ENCODE assay signal across 26 mouse cellular contexts in genomic region chr19:24197338-24197737, GRCm38 (mm10). TPM values are rescaled to one million over a fixed set of nuclear protein-coding genes. Genes with fewer than 3 reads are reported as not detected.
DNase-seq lines count a peak whose midpoint lies in the region; ATAC-seq and TF ChIP-seq lines count a peak whose summit lies in the region.
"Had no signal": no experiment of that assay in that cellular context is flagged by ENCODE, and none has a peak within 500 bp of the region (broad histone marks: within the 10 kb centered on the region; RNA-seq: fewer than 3 reads in every experiment).

No protein-coding gene starts in this region.

- H3K4me3 ChIP-seq in forebrain, embryonic 10.5 days = no peak overlapping the region
- H3K4me3 ChIP-seq in forebrain, embryonic 14.5 days (ENCODE audit: low read depth, low read length) = no peak overlapping the region
- H3K4me3 ChIP-seq in CH12.LX (replicated peaks in 1 of 3; ENCODE audit: low read depth in 2 of 3, low read length in 2 of 3, poor library complexity in 1 of 3) (no peak overlapping the region), ES-Bruce4 (ENCODE audit: low read depth, low read length) (no peak overlapping the region)
- H3K4me3 ChIP-seq: embryonic facial prominence, embryonic 10.5 days; embryonic facial prominence, embryonic 12.5 days; forebrain, embryonic 12.5 days; forebrain, embryonic 15.5 days had no signal

- H3K9ac ChIP-seq in forebrain, embryonic 14.5 days (ENCODE audit: low read length) = no peak overlapping the region
- H3K9ac ChIP-seq in CH12.LX (ENCODE audit: insufficient read depth, low read depth) (no peak overlapping the region), ES-Bruce4 (ENCODE audit: low read depth, poor library complexity, severe bottlenecking) (peak overlapping the region; percentile 31)
- H3K9ac ChIP-seq: embryonic facial prominence, embryonic 12.5 days; forebrain, embryonic 12.5 days; forebrain, embryonic 15.5 days; forebrain, postnatal 0 days had no signal

- no peak for ATAC-seq in forebrain, embryonic 14.5 days
- ATAC-seq in megakaryocyte-erythroid progenitor cell, adult 5-6 weeks (replicated peaks; ENCODE audit: low FRiP score, low TSS enrichment, poor library complexity, severe bottlenecking) = no peak
- ATAC-seq: activated CD4-positive, CD25-positive, alpha-beta regulatory T cell, adult 4 months; CD4-positive, CD25-positive, alpha-beta regulatory T cell, adult 4 months; forebrain, embryonic 15.5 days; forebrain, postnatal 0 days; Patski had no signal

- no peaks in the 10 kb centered on the region for H3K79me2 ChIP-seq in CH12.LX (replicated peaks; ENCODE audit: control insufficient read depth, extremely low read depth, insufficient read depth, poor library complexity, severe bottlenecking)

- 81% methylated on average over 3 of the region's 3 CpGs for WGBS in forebrain, embryonic 10.5 days
- 66% methylated on average over 3 of the region's 3 CpGs for WGBS in forebrain, embryonic 14.5 days

- TF ChIP-seq EP300 in CH12.LX (IDR thresholded peaks at IDR 0.05; ENCODE audit: low read length) = no peak
- TF ChIP-seq EP300 in ES-Bruce4 (IDR thresholded peaks at IDR 0.05; ENCODE audit: insufficient read depth, low read depth, low read length) = no peak

- no peak for TF ChIP-seq CTCF in CH12.LX (conservative IDR thresholded peaks at IDR 0.05 in 1 of 2, IDR thresholded peaks at IDR 0.05 in 1 of 2; ENCODE audit: low read depth in 2 of 2, low read length in 2 of 2)
- TF ChIP-seq CTCF in ES-Bruce4 (IDR thresholded peaks at IDR 0.05; ENCODE audit: low read depth, low read length) = no peak

- peaks cover 22% of the 10 kb centered on the region for H3K4me1 ChIP-seq in forebrain, embryonic 10.5 days
- H3K4me1 ChIP-seq in forebrain, embryonic 14.5 days (ENCODE audit: control insufficient read depth, insufficient read depth, low read length) = no peaks in the 10 kb centered on the region
- H3K4me1 ChIP-seq in CH12.LX (ENCODE audit: control insufficient read depth in 1 of 2, insufficient read depth in 2 of 2) = peaks cover 5 to 21% of the 10 kb centered on the region in 2 experiments
- no peaks in the 10 kb centered on the region for H3K4me1 ChIP-seq in ES-Bruce4 (ENCODE audit: control insufficient read depth, insufficient read depth, low read length)
- H3K4me1 ChIP-seq: forebrain, embryonic 12.5 days had no signal

- H3K27me3 ChIP-seq in forebrain, embryonic 10.5 days (ENCODE audit: poor library complexity, severe bottlenecking) = no peaks in the 10 kb centered on the region
- no peaks in the 10 kb centered on the region for H3K27me3 ChIP-seq in forebrain, embryonic 14.5 days (replicated peaks; ENCODE audit: control insufficient read depth, insufficient read depth, low read length)
- no peaks in the 10 kb centered on the region for H3K27me3 ChIP-seq in CH12.LX (replicated peaks)
- no peaks in the 10 kb centered on the region for H3K27me3 ChIP-seq in ES-Bruce4 (ENCODE audit: control insufficient read depth, insufficient read depth, low read length, poor library complexity, severe bottlenecking)
- H3K27me3 ChIP-seq: embryonic facial prominence, embryonic 12.5 days; forebrain, embryonic 12.5 days; forebrain, embryonic 15.5 days; Patski had no signal

- TF ChIP-seq POLR2A in CH12.LX (IDR thresholded peaks at IDR 0.05; ENCODE audit: low read depth, low read length) (no peak), ES-Bruce4 (IDR thresholded peaks at IDR 0.05; ENCODE audit: insufficient read depth, low read length) (no peak)

- H3K27ac ChIP-seq in forebrain, embryonic 10.5 days = 0 out of 2 replicates have a peak overlapping the region, but pooled peaks have one; percentile 31
- H3K27ac ChIP-seq in forebrain, embryonic 14.5 days (ENCODE audit: low read depth, low read length) = no peak overlapping the region
- no peak overlapping the region for H3K27ac ChIP-seq in CH12.LX (ENCODE audit: insufficient read depth, low read depth)
- H3K27ac ChIP-seq in ES-Bruce4 (ENCODE audit: insufficient read depth, low read length) = peak overlapping the region; percentile 85
- H3K27ac ChIP-seq: embryonic facial prominence, embryonic 10.5 days; embryonic facial prominence, embryonic 12.5 days; forebrain, embryonic 12.5 days; forebrain, embryonic 15.5 days had no signal

- no peak for DNase-seq in forebrain, embryonic 10.5 days (ENCODE audit: extremely low spot score, low spot score)
- no peak for DNase-seq in forebrain, embryonic 14.5 days (ENCODE audit: low spot score)
- DNase-seq in CH12.LX (ENCODE audit: extremely low read depth) (no peak), R1 (ENCODE audit: low read depth, low spot score) (peak; percentile 61), adipocyte (ENCODE audit: low spot score) (no peak)
- DNase-seq in cerebellum, adult 18-20 months = no peak
- DNase-seq: adrenal gland, adult 2 months; adrenal gland, postnatal 10 days; adrenal gland, postnatal 25 days; B cell, adult 2 months; cerebellum, adult 11 months; cerebellum, adult 2 months; cerebellum, adult 9-10 months; cerebellum, postnatal 10 days; cerebellum, postnatal 25 days; forebrain, postnatal 0 days had no signal

- dilution Hi-C loops in CH12.LX (cut with MboI; ENCODE audit: extremely low pct_ligation_motif_present, extremely low pct_unique_long_range_greater_than_20kb, low sequenced_read_pairs) = no loop called here

- H3K36me3 ChIP-seq in forebrain, embryonic 10.5 days (replicated peaks) = 0 out of 2 replicates have a peak, but pooled peaks cover 3% of the 10 kb centered on the region
- no peaks in the 10 kb centered on the region for H3K36me3 ChIP-seq in forebrain, embryonic 14.5 days (ENCODE audit: control insufficient read depth, insufficient read depth, low read length)
- H3K36me3 ChIP-seq in CH12.LX (replicated peaks in 1 of 2; ENCODE audit: control insufficient read depth in 1 of 2, insufficient read depth in 1 of 2, low read length in 1 of 2) = peaks cover 0 to 10% of the 10 kb centered on the region in 2 experiments
- peaks cover 2% of the 10 kb centered on the region; the same call in 1 of the 2 replicates for H3K36me3 ChIP-seq in ES-Bruce4 (ENCODE audit: control insufficient read depth, insufficient read depth, low read length, poor library complexity, severe bottlenecking)
- H3K36me3 ChIP-seq: embryonic facial prominence, embryonic 10.5 days; embryonic facial prominence, embryonic 12.5 days; forebrain, embryonic 12.5 days; forebrain, embryonic 15.5 days; G1E had no signal

- no peak for TF ChIP-seq RAD21 in CH12.LX (IDR thresholded peaks at IDR 0.05; ENCODE audit: low read depth, low read length)

- H3K9me3 ChIP-seq in forebrain, embryonic 10.5 days = peaks cover 10% of the 10 kb centered on the region
- no peaks in the 10 kb centered on the region for H3K9me3 ChIP-seq in forebrain, embryonic 14.5 days (replicated peaks; ENCODE audit: control insufficient read depth, low read length)
- peaks cover 8% of the 10 kb centered on the region for H3K9me3 ChIP-seq in CH12.LX (replicated peaks; ENCODE audit: low read length)
- H3K9me3 ChIP-seq in ES-Bruce4 (replicated peaks; ENCODE audit: control insufficient read depth, insufficient read depth, low read length, poor library complexity, severe bottlenecking) = 0 out of 2 replicates have a peak, but pooled peaks cover 2% of the 10 kb centered on the region
- H3K9me3 ChIP-seq: embryonic facial prominence, embryonic 12.5 days; forebrain, embryonic 15.5 days had no signal

- no peak overlapping the region for H3K4me2 ChIP-seq in forebrain, embryonic 14.5 days (ENCODE audit: low read length)
- no peak overlapping the region for H3K4me2 ChIP-seq in CH12.LX (ENCODE audit: insufficient read depth, low read depth, poor library complexity, severe bottlenecking)
- H3K4me2 ChIP-seq: embryonic facial prominence, embryonic 12.5 days; forebrain, embryonic 12.5 days; forebrain, embryonic 15.5 days had no signal

- in situ Hi-C loops in CH12.LX (cut with MboI; ENCODE audit: low pct_ligation_motif_present, low pct_unique_long_range_greater_than_20kb, low sequenced_read_pairs) = no loop called here

TF ChIP-seq in CH12.LX, 34 proteins besides CTCF, POLR2A, EP300 and RAD21:
- TF ChIP-seq IRF4 (IDR thresholded peaks at IDR 0.05; ENCODE audit: low read depth, low read length) = 0 out of 2 replicates have a peak, but pooled peaks have one; percentile 18
- peak; percentile 44; the same call in 1 of the 2 replicates for TF ChIP-seq TCF12 (IDR thresholded peaks at IDR 0.05; ENCODE audit: low read depth, low read length)
- no peak for TF ChIP-seq ZMIZ1 (IDR thresholded peaks at IDR 0.05; ENCODE audit: low read depth, low read length)
- no peak for TF ChIP-seq KAT2A (IDR thresholded peaks at IDR 0.05; ENCODE audit: insufficient replicate concordance, low read length)
- TF ChIP-seq CHD1 (IDR thresholded peaks at IDR 0.05; ENCODE audit: low read depth, low read length) = 0 out of 2 replicates have a peak, but pooled peaks have one; percentile 57
- no peak for TF ChIP-seq ELF1 (IDR thresholded peaks at IDR 0.05; ENCODE audit: low read depth, low read length)
- no peak for TF ChIP-seq MXI1 (IDR thresholded peaks at IDR 0.05; ENCODE audit: low read depth, low read length)
- TF ChIP-seq SIN3A (IDR thresholded peaks at IDR 0.05; ENCODE audit: low read length) = no peak
- TF ChIP-seq JUN (IDR thresholded peaks at IDR 0.05; ENCODE audit: insufficient read depth, low read depth, low read length) = no peak

RNA-seq across cellular contexts. Expression of gene Tjp2, which starts 27.5 kb away (rescaled TPM):
- 36.9 and 37.6 TPM in 2 replicates for polyA plus RNA-seq in forebrain, embryonic 10.5 days (2016; fragmentation: Nextera tagmentation; extraction: Ambion mirVana)
- polyA plus RNA-seq in forebrain, embryonic 14.5 days (2014; fragmentation: Nextera tagmentation; extraction: Ambion mirVana) = 9.0 and 11.6 TPM in 2 replicates
- total RNA-seq in CH12.LX (2012; rRNA removed) (13.7 and 14.4 TPM in 2 replicates), CH12.LX (2014; rRNA removed) (8.8 and 9.0 TPM in 2 replicates)
- polyA plus RNA-seq in CH12.LX (2012; ENCODE audit: insufficient read length, low read depth) (17.4 and 17.8 TPM in 2 replicates), ES-Bruce4 (2011; ENCODE audit: insufficient read depth, insufficient read length, low read depth, missing spikeins) (114 and 115 TPM in 2 replicates)
- 1.4 and 2.7 TPM in 2 replicates for total RNA-seq in megakaryocyte-erythroid progenitor cell, adult 5-6 weeks (2014; fragmentation: Nextera tagmentation)
- total RNA-seq in megakaryocyte-erythroid progenitor cell, adult 5-6 weeks (2017) = 2.3 and 3.6 TPM in 2 replicates

Comparison
In these comparisons a context has a peak if more than half of its experiments do, and no peak if none do; other contexts are left out.
1. H3K27ac ChIP-seq: peak in forebrain, embryonic 10.5 days (single experiment) and ES-Bruce4 (single experiment); none in forebrain, embryonic 14.5 days (single experiment) and CH12.LX (single experiment).